Mouse (Mus musculus) stomach, embryonic 16.5 days (tissue): Measurements from ENCODE around the gene Arsb. TPM values are rescaled to one million over a fixed set of nuclear protein-coding genes. Genes with fewer than 3 reads are reported as not detected.

Experiments
- ATAC-seq: fragments of 200-750 bp; cut with Nextera tagmentation; 2 replicates; pipeline ENCODE4 v1.8.0; 2017; ENCODE audit warnings: moderate number of reproducible peaks, moderate TSS enrichment; ENCODE audit not compliant: insufficient read depth, low FRiP score
- H3K27ac ChIP-seq: fragments of 300-500 bp; sonication (generic); 2 replicates; pipeline ENCODE4 v1.5.1; 2014; ENCODE audit warnings: low read length
- H3K27me3 ChIP-seq: fragments of 300-500 bp; sonication (generic); 2 replicates; pipeline ENCODE4 v1.6.1; 2014; ENCODE audit warnings: low read length, control low read depth, mixed read lengths; ENCODE audit not compliant: control insufficient read depth, insufficient read depth
- H3K36me3 ChIP-seq: fragments of 300-500 bp; sonication (generic); 2 replicates; pipeline ENCODE4 v1.6.1; 2014; ENCODE audit warnings: low read length; ENCODE audit not compliant: control insufficient read depth, insufficient read depth
- H3K4me1 ChIP-seq: fragments of 300-500 bp; sonication (generic); 2 replicates; pipeline ENCODE4 v1.6.1; 2014; ENCODE audit warnings: low read length, control low read depth, mixed read lengths; ENCODE audit not compliant: control insufficient read depth, insufficient read depth
- H3K4me2 ChIP-seq: fragments of 300-500 bp; sonication (generic); 2 replicates; pipeline ENCODE4 v1.6.1; 2014; ENCODE audit warnings: low read depth, low read length, mixed read lengths
- H3K4me3 ChIP-seq: fragments of 300-500 bp; sonication (generic); replicated peaks from 2 replicates; pipeline ENCODE4 v1.5.1; 2014; ENCODE audit warnings: mild to moderate bottlenecking, low read length
- H3K9ac ChIP-seq: fragments of 300-500 bp; sonication (generic); 2 replicates; pipeline ENCODE4 v1.6.1; 2014; ENCODE audit warnings: low read length
- H3K9me3 ChIP-seq: fragments of 300-500 bp; sonication (generic); replicated peaks from 2 replicates; pipeline ENCODE4 v1.6.1; 2016; ENCODE audit warnings: low read length, control low read depth; ENCODE audit not compliant: control insufficient read depth
- WGBS: fragments of 180-500 bp; shearing (Covaris S2); extraction: QIAGEN DNeasy Blood & Tissue Kit; methylation state at CpG from one replicate; pipeline ENCODE4 v1.1.7; 2014; 5-methylcytosine and 5-hydroxymethylcytosine counted together
- polyA plus RNA-seq: library from polyadenylated mRNA; unstranded; fragments of >200 nt; fragmentation: Nextera tagmentation; extraction: Ambion mirVana; gene quantifications from 2 replicates; pipeline ENCODE4 v1.2.1, GENCODE M21; 2015

Gene Arsb
- polyA plus RNA-seq, 1 experiment from 2014 or later: 12.7 TPM

- Histone ChIP-seq H3K4me2 (no peak overlapping the region), H3K9me3 (no peaks in the 10 kb centered on the region), H3K9ac (no peak overlapping the region), H3K27me3 (no peaks in the 10 kb centered on the region), H3K4me1 (no peaks in the 10 kb centered on the region), H3K27ac (no peak overlapping the region), H3K4me3 (no peak overlapping the region), H3K36me3 (no peaks in the 10 kb centered on the region)
- WGBS: 82% methylated on average over 3 of the region's 3 CpGs
- ATAC-seq: no peak
These were observed 117.5 kb downstream of the Arsb start for GRCm38 (mm10) chr13:93888916-93889315.

- 24% methylated on average over 3 of the region's 3 CpGs for WGBS
- Histone ChIP-seq H3K9ac (no peak overlapping the region), H3K4me2 (no peak overlapping the region), H3K27ac (no peak overlapping the region), H3K36me3 (no peaks in the 10 kb centered on the region), H3K4me1 (no peaks in the 10 kb centered on the region), H3K4me3 (no peak overlapping the region), H3K27me3 (no peaks in the 10 kb centered on the region), H3K9me3 (no peaks in the 10 kb centered on the region)
- ATAC-seq: no peak
These were observed 118.6 kb downstream of the Arsb start for GRCm38 (mm10) chr13:93889991-93890390.

- no peak overlapping the region for H3K4me3 ChIP-seq
These were observed 119.8 kb downstream of the Arsb start for GRCm38 (mm10) chr13:93891276-93891675.

GRCm38 (mm10) chr13:93892101-93892500 lies 120.7 kb downstream of the Arsb start:
- H3K4me3 ChIP-seq: no peak overlapping the region
- 76% methylated on average over 7 of the region's 7 CpGs for WGBS
- H3K4me1 ChIP-seq: no peaks in the 10 kb centered on the region
- no peaks in the 10 kb centered on the region for H3K9me3 ChIP-seq
- H3K36me3 ChIP-seq: no peaks in the 10 kb centered on the region
- H3K27me3 ChIP-seq: no peaks in the 10 kb centered on the region
- H3K4me2 ChIP-seq: no peak overlapping the region
- ATAC-seq: no peak
- no peak overlapping the region for H3K27ac ChIP-seq
- H3K9ac ChIP-seq: no peak overlapping the region

More at GRCm38 (mm10) chr13:93891276-93891675, 119.8 kb downstream of the Arsb start:
- Histone ChIP-seq H3K9ac (no peak overlapping the region), H3K4me1 (no peaks in the 10 kb centered on the region), H3K9me3 (no peaks in the 10 kb centered on the region), H3K4me2 (no peak overlapping the region), H3K27ac (no peak overlapping the region), H3K27me3 (no peaks in the 10 kb centered on the region), H3K36me3 (no peaks in the 10 kb centered on the region)
- WGBS: 71% methylated on average over 6 of the region's 6 CpGs
- ATAC-seq: no peak

GRCm38 (mm10) chr13:93894105-93894504 lies 122.7 kb downstream of the Arsb start:
- ATAC-seq: no peak
- H3K4me2 ChIP-seq: no peak overlapping the region
- H3K4me3 ChIP-seq: no peak overlapping the region
- no peak overlapping the region for H3K9ac ChIP-seq
- H3K36me3 ChIP-seq: no peaks in the 10 kb centered on the region
- no peak overlapping the region for H3K27ac ChIP-seq
- 71% methylated on average over 2 of the region's 2 CpGs for WGBS
- no peaks in the 10 kb centered on the region for H3K9me3 ChIP-seq
- H3K4me1 ChIP-seq: 0 out of 2 replicates have a peak, but pooled peaks cover 7% of the 10 kb centered on the region
- no peaks in the 10 kb centered on the region for H3K27me3 ChIP-seq

GRCm38 (mm10) chr13:93895430-93895829 lies 124.0 kb downstream of the Arsb start:
- Histone ChIP-seq H3K4me1 (0 out of 2 replicates have a peak, but pooled peaks cover 7% of the 10 kb centered on the region), H3K4me3 (no peak overlapping the region), H3K27me3 (no peaks in the 10 kb centered on the region), H3K9me3 (no peaks in the 10 kb centered on the region), H3K9ac (no peak overlapping the region), H3K27ac (no peak overlapping the region), H3K4me2 (no peak overlapping the region), H3K36me3 (no peaks in the 10 kb centered on the region)
- WGBS: 57% methylated on average over 2 of the region's 2 CpGs
- no peak for ATAC-seq

GRCm38 (mm10) chr13:93897943-93898826 lies 126.8 kb downstream of the Arsb start:
- Histone ChIP-seq H3K27me3 (no peaks in the 10 kb centered on the region), H3K9me3 (no peaks in the 10 kb centered on the region), H3K9ac (peak overlapping the region; percentile 46; the same call in 1 of the 2 replicates), H3K4me1 (0 out of 2 replicates have a peak, but pooled peaks cover 7% of the 10 kb centered on the region), H3K4me2 (peak overlapping the region; percentile 42), H3K4me3 (no peak overlapping the region), H3K27ac (no peak overlapping the region), H3K36me3 (no peaks in the 10 kb centered on the region)
- no peak for ATAC-seq
- WGBS: 27% methylated on average over 13 of the region's 13 CpGs

GRCm38 (mm10) chr13:93899378-93900256 lies 128.2 kb downstream of the Arsb start:
- no peak overlapping the region for H3K4me3 ChIP-seq
- WGBS: 78% methylated on average over 3 of the region's 3 CpGs
- no peak overlapping the region for H3K27ac ChIP-seq
- ATAC-seq: no peak
- H3K36me3 ChIP-seq: no peaks in the 10 kb centered on the region
- no peaks in the 10 kb centered on the region for H3K27me3 ChIP-seq
- 0 out of 2 replicates have a peak, but pooled peaks cover 7% of the 10 kb centered on the region for H3K4me1 ChIP-seq
- no peak overlapping the region for H3K4me2 ChIP-seq
- no peak overlapping the region for H3K9ac ChIP-seq
- H3K9me3 ChIP-seq: no peaks in the 10 kb centered on the region
